ENCODE assay signal across 12 mouse cellular contexts in genomic region chr11:76358628-76359320, GRCm38 (mm10). TPM values are rescaled to one million over a fixed set of nuclear protein-coding genes. Genes with fewer than 3 reads are reported as not detected.
DNase-seq lines count a peak whose midpoint lies in the region; ATAC-seq lines count a peak whose summit lies in the region.
"Had no signal": no experiment of that assay in that cellular context is flagged by ENCODE, and none has a peak within 500 bp of the region (broad histone marks: within the 10 kb centered on the region; RNA-seq: fewer than 3 reads in every experiment).

No protein-coding gene starts in this region.

- no peak overlapping the region for H3K4me2 ChIP-seq in midbrain, embryonic 15.5 days
- peak overlapping the region; percentile 11; the same call in 1 of the 2 replicates for H3K4me2 ChIP-seq in stomach, embryonic 16.5 days (ENCODE audit: low read depth, low read length)
- H3K4me2 ChIP-seq: midbrain, embryonic 11.5 days had no signal

- H3K4me1 ChIP-seq in midbrain, embryonic 10.5 days, result peaks cover 90% of the 10 kb centered on the region
- peaks cover 29% of the 10 kb centered on the region for H3K4me1 ChIP-seq in midbrain, embryonic 15.5 days
- H3K4me1 ChIP-seq in stomach, embryonic 16.5 days (ENCODE audit: control insufficient read depth, insufficient read depth, low read length), result peaks cover 36% of the 10 kb centered on the region

- peak overlapping the region; percentile 80 for H3K27ac ChIP-seq in midbrain, embryonic 10.5 days (replicated peaks)
- H3K27ac ChIP-seq in midbrain, embryonic 15.5 days, result no peak overlapping the region
- H3K27ac ChIP-seq in stomach, embryonic 16.5 days (ENCODE audit: low read length), result peak overlapping the region; percentile 21; the same call in 1 of the 2 replicates

- WGBS in midbrain, embryonic 10.5 days, result 46% methylated on average over 14 of the region's 14 CpGs
- WGBS in midbrain, embryonic 15.5 days, result 30% methylated on average over 14 of the region's 14 CpGs
- WGBS in stomach, embryonic 16.5 days, result 32% methylated on average over 14 of the region's 14 CpGs

- H3K9me3 ChIP-seq in midbrain, embryonic 10.5 days (replicated peaks), result no peaks in the 10 kb centered on the region
- H3K9me3 ChIP-seq in midbrain, embryonic 15.5 days, result no peaks in the 10 kb centered on the region
- H3K9me3 ChIP-seq in stomach, embryonic 16.5 days (replicated peaks; ENCODE audit: control insufficient read depth, low read length), result no peaks in the 10 kb centered on the region

- ATAC-seq in midbrain, embryonic 15.5 days (replicated peaks), result no peak
- ATAC-seq in stomach, embryonic 16.5 days (ENCODE audit: insufficient read depth, low FRiP score), result no peak

- intact Hi-C loops in heart, postnatal 25 days (cut with DNase I), result no loop called here

- peaks cover 8% of the 10 kb centered on the region; the same call in 1 of the 2 replicates for H3K36me3 ChIP-seq in midbrain, embryonic 10.5 days
- no peaks in the 10 kb centered on the region for H3K36me3 ChIP-seq in midbrain, embryonic 15.5 days (replicated peaks)
- H3K36me3 ChIP-seq in stomach, embryonic 16.5 days (ENCODE audit: control insufficient read depth, insufficient read depth, low read length), result no peaks in the 10 kb centered on the region

- DNase-seq in heart, adult 11 months, result peak; percentile 88
- DNase-seq in heart, postnatal 25 days (ENCODE audit: low spot score), result no peak
- DNase-seq in midbrain, embryonic 10.5 days (ENCODE audit: low spot score), result no peak
- peak; percentile 43 for DNase-seq in heart, postnatal 4 days
- no peak for DNase-seq in layer of hippocampus, adult 11-12 months (ENCODE audit: low spot score)
- no peak for DNase-seq in adrenal gland, adult (ENCODE audit: inconsistent age in 2 of 2, low spot score in 1 of 2)
- DNase-seq: cerebellum, adult 11-12 months had no signal

- no peak overlapping the region for H3K4me3 ChIP-seq in midbrain, embryonic 10.5 days
- H3K4me3 ChIP-seq in midbrain, embryonic 15.5 days, result no peak overlapping the region
- H3K4me3 ChIP-seq in stomach, embryonic 16.5 days (replicated peaks; ENCODE audit: low read length), result no peak overlapping the region
- H3K4me3 ChIP-seq: erythroblast, embryonic 14.5 days; left cerebral cortex, adult 2 months had no signal

- H3K9ac ChIP-seq in midbrain, embryonic 15.5 days, result no peak overlapping the region
- H3K9ac ChIP-seq in stomach, embryonic 16.5 days (ENCODE audit: low read length), result no peak overlapping the region

- H3K27me3 ChIP-seq in midbrain, embryonic 10.5 days (ENCODE audit: low read depth, poor library complexity, severe bottlenecking), result no peaks in the 10 kb centered on the region
- H3K27me3 ChIP-seq in midbrain, embryonic 15.5 days (replicated peaks), result no peaks in the 10 kb centered on the region
- H3K27me3 ChIP-seq in stomach, embryonic 16.5 days (ENCODE audit: control insufficient read depth, insufficient read depth, low read length), result no peaks in the 10 kb centered on the region

RNA-seq across cellular contexts. Expression of gene Nxn, which starts 40.2 kb away (rescaled TPM):
- total RNA-seq in heart, postnatal 25 days (2021), result 10 to 100 TPM; 11.6 to 14.8 TPM
- polyA plus RNA-seq in midbrain, embryonic 10.5 days (2016; fragmentation: Nextera tagmentation; extraction: Ambion mirVana), result 59.3 and 59.5 TPM in 2 replicates
- polyA plus RNA-seq in midbrain, embryonic 15.5 days (2015; fragmentation: Nextera tagmentation; extraction: Ambion mirVana), result 22.3 and 23.1 TPM in 2 replicates
- 10 to 100 TPM; 17.2 to 20.5 TPM for total RNA-seq in heart, postnatal 4 days (2021)
- 26.6 and 28.7 TPM in 2 replicates for polyA plus RNA-seq in stomach, embryonic 16.5 days (2015; fragmentation: Nextera tagmentation; extraction: Ambion mirVana)

RNA-seq across cellular contexts. Expression of gene Timm22, which starts 48.0 kb away (rescaled TPM):
- 10 to 100 TPM; 51.1 to 57.1 TPM for total RNA-seq in heart, postnatal 25 days (2021)
- 127 and 128 TPM in 2 replicates for polyA plus RNA-seq in midbrain, embryonic 10.5 days (2016; fragmentation: Nextera tagmentation; extraction: Ambion mirVana)
- polyA plus RNA-seq in midbrain, embryonic 15.5 days (2015; fragmentation: Nextera tagmentation; extraction: Ambion mirVana), result 103 and 109 TPM in 2 replicates
- 10 to 100 TPM; 38.9 to 48.2 TPM for total RNA-seq in heart, postnatal 4 days (2021)
- polyA plus RNA-seq in stomach, embryonic 16.5 days (2015; fragmentation: Nextera tagmentation; extraction: Ambion mirVana), result 76.1 and 94.9 TPM in 2 replicates

Comparison
In these comparisons a context has a peak if more than half of its experiments do, and no peak if none do; other contexts are left out.
1. DNase-seq: peak in heart, adult 11 months (single experiment) and heart, postnatal 4 days (single experiment); none in heart, postnatal 25 days (single experiment), midbrain, embryonic 10.5 days (single experiment), layer of hippocampus, adult 11-12 months (single experiment) and adrenal gland, adult (0 of 2).